Mouse (Mus musculus) gonadal fat pad, adult 2 months (tissue): ENCODE data around the gene Megf9. TPM values are rescaled to one million over a fixed set of nuclear protein-coding genes. Genes with fewer than 3 reads are reported as not detected.

Experiments used
- DNase-seq: peaks from one replicate; pipeline ENCODE4 v3.0.0-alpha.2; 2012; ENCODE audit warnings: low read depth
- polyA plus RNA-seq: library from polyadenylated mRNA; depleted of rRNA; stranded (reverse); fragments of >200 nt; gene quantifications from 2 replicates; pipeline ENCODE4 v1.2.3, GENCODE M21; 2012; rRNA removed

Gene Megf9
- 11.6 and 14.9 TPM in 2 replicates for polyA plus RNA-seq

GRCm38 (mm10) chr4:70534891-70535269 is at the start of gene Megf9:
Gene Megf9 (minus strand): TSS chr4:70534995.
- DNase-seq, result no peak

- DNase-seq, result no peak
These were observed 44.9 kb upstream of the Megf9 start for GRCm38 (mm10) chr4:70579654-70580053.

DNA sequence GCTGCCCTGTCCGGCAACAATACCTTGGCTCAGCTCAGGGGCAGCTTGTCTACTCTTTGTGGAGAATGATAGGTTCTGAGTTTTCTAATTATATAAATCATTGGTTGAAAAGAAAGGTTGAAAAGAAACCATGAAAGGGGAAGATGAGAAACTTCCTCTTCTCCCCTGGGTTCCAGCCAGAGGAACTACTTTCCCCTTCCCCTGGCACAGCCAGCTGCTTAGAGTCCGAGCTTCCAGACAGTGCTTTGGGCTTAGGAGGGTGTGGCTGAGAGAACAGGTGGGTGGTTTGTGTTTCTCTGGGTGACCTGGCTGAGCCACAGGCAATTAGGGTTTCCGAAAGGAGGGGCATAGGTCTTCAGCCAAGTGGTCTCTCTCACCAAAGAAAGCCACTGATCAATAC is 43.5 kb upstream of the Megf9 start:
- no peak for DNase-seq

DNA sequence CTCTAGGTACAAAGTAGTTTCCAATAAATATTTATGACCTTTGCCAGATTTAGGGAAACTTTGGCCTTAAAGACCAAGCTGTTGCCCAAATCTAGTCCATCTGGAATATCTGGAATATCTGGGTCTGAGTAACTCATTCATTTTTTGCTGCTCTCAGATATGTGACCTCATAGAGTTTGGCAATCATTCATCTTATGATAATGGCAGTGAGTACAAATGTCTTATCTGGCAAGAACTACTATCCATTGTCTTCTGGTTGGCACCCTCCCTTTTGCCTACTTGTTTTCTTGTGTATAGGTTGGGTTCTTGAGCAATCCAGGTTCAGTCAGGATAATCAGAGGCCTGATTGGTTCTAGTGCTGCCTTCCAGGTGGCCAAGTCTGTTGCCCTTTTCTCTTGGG is 41.3 kb upstream of the Megf9 start:
- peak; percentile 83 for DNase-seq

GRCm38 (mm10) chr4:70573926-70574325 is 39.1 kb upstream of the Megf9 start:
- no peak for DNase-seq

DNA sequence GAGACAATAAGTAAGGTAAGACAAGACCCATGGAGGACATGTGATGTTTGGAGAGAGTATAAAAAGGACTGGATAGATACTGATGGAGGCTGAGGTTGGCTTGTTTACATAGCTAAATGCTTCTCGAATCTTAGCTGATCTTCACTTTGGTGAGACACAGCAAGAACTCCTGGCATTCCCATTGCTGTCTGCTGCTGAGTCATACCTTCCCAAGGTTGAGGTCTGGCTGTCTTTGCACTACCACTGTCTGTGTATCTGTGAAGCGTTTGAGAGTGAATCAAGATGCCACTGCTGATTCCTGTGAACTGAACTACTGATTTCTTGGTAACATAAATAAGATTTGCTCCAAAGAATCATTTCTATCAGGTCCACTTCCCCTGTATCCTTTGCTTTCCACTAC is 19.1 kb upstream of the Megf9 start:
- no peak for DNase-seq

DNA sequence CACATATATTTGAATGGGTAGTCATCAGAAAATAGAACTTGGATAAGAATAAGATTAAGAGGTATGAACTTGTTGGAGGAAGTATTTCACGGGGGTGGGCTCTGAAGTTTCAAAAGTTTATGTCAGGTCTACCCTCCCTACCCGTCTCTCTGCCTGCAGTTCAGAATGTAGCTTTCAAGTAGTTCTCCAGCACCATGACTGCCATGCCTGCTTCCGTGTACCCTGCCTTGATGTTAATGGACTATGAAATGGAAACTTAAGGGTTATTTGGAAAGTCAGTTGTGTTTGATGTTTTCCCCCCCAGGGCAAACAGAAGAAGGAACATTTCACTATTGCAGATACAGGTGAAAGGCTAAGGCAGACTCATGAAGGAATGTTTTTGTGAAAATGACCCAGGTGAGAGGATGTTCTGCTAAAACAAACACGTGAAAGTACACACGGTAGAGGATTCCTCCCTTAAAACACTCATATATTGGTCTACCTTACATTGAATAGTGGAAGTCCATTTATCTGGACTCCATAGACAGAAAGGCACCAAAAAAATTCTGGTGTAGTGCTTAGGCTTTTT is 18.5 kb upstream of the Megf9 start:
- DNase-seq, result no peak

- DNase-seq, result no peak
These were observed 17.3 kb upstream of the Megf9 start for GRCm38 (mm10) chr4:70552120-70552519.

- DNase-seq, result no peak
These were observed 12.8 kb upstream of the Megf9 start for GRCm38 (mm10) chr4:70547411-70548148.

DNA sequence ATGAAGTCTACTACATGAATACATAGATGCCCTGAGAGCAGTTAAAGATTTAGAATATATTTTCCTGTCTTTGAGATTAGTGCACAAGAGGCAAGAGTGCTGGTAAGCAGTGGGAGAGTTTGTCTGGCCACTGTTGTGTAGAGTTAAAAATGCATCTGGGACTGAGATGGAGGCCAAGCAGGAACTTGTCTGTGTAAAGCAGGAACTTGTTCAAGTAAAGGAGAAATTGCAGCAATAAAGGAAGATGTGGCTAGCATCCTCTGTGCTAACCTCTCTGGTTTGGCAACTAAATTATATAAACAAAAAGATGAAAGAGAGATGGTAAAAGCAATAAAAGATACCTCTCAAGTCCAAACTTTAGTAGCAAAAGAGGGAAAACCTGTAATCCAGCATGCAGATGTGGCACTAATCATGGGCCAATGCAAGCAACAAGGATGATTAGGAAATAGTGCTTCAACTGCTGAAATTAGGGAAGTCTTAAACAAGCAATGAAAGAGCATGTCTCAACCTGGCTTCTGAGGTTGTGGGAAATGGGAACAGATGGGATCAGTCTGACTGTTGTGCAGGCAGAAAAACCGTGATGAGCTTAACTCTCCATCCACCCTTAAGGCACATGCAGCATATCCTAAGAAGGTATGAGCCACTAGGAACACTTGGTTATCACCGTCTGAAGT is 11.2 kb upstream of the Megf9 start:
- peak; percentile 97 for DNase-seq

- no peak for DNase-seq
These were observed 9.6 kb upstream of the Megf9 start for GRCm38 (mm10) chr4:70544390-70544789.

GRCm38 (mm10) chr4:70542387-70542786 is 7.6 kb upstream of the Megf9 start:
- no peak for DNase-seq

GRCm38 (mm10) chr4:70540743-70541142 is 5.9 kb upstream of the Megf9 start:
- DNase-seq, result no peak

DNA sequence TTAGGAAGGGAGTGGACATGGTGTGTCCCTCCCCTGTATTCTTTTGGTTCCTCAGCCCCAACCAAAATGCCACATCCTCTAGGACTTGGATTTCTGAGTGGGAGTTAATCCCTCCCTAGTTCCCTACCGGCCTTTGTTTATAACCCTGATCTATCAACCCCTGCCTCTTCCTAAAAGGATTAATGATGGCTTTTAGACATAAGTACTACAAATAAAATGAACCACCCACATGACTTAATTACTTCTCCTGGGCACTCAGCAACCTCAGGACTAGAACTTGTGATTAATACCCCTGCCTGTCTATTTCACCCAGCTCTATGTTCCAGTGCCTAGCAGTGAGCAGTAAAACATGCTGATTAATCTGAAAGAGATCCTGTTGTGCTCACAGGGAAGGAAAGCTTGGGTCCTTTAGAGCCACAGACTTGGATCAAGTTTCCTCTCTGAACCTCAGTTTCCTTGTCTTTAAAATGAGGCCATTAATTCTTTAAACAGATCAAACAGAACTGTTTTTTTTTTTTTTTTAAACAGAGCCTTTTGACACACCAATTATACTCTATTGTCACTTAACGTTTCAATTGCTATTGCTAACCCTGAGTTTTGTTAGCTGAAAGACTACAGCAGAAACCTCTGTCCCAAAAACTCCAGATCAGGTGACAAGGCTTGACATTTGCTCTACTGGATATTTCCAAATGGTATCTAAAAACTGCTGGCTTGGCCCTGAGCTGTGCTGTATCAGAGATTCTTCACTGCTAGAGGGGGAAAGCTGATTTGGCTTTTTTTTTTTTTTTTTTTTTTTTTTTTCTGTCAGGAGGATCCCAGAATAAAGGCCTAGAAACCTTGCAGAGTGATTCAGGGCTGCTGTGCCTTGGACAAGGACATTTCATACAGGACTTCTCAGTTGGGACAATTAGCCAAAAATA is 2.1 kb upstream of the Megf9 start:
- no peak for DNase-seq

DNA sequence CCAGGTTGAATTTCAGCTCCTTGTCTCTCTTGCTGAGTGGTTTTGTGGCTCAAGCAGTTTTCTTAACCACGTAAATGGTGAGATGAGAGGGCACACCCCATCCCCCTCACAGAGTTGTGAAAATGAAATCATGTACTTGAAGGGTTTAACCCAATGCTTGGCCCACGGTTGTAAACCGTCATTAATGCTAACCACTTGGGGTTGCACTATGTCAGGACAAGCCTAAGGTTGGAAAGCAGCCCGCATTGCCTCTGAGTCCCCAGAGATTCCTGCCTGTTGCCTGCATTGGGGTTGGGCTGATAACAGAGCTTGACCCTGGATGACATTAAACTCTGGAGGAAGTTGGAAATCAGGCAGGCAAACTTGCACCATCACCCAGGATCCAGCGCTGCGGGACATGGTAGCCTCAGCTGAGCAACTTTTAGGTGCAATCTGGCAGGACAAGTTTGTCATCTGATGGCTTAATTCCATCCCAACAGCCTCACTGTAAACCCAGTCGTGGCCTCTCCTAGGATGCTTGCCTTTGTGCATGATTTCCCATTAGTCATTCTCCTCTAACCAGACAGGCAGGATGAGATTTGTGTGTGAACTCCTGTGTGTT is 1.0 kb upstream of the Megf9 start:
- DNase-seq, result no peak

GRCm38 (mm10) chr4:70535289-70535688 is 494 bp upstream of the Megf9 start:
- DNase-seq, result no peak

- DNase-seq, result no peak
These were observed 511 bp downstream of the Megf9 start for GRCm38 (mm10) chr4:70534078-70534890.

GRCm38 (mm10) chr4:70533056-70533805 is 1.6 kb downstream of the Megf9 start:
- DNase-seq, result no peak

DNA sequence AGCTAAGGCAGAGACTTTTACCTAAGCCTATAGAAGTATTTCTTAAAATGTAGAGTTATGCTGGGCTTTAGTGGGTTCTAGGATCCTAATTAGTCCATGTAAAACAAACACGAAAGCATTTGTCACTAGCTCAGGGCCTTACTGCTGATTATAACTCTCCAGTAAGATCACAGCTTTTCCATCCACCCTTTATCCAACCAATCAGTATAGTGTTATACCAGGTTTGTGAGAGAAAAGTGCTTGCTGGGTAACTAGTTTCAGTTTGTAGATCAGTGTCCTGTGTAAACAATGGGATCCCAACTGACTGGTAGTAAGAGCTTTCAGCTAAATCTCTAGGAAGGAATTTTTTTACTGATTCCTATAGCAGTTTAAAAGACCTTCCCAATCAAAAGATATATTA is 3.8 kb downstream of the Megf9 start:
- no peak for DNase-seq

- DNase-seq, result no peak
These were observed 6.2 kb downstream of the Megf9 start for GRCm38 (mm10) chr4:70528622-70529021.
